Mouse (Mus musculus) lung, embryonic 15.5 days (tissue): ENCODE data around the gene Htr1a. TPM values are rescaled to one million over a fixed set of nuclear protein-coding genes. Genes with fewer than 3 reads are reported as not detected.

Experiments used
- polyA plus RNA-seq: library from polyadenylated mRNA; unstranded; fragments of >200 nt; fragmentation: Nextera tagmentation; extraction: Ambion mirVana; gene quantifications from 2 replicates; pipeline ENCODE4 v1.2.1, GENCODE M21; 2015

The Htr1a gene
- polyA plus RNA-seq, 1 experiment from 2014 or later: not detected

Other genes starting within 250 kb of the Htr1a start
- gene Rnf180, start 148.8 kb upstream of the Htr1a start, polyA plus RNA-seq: 3.9 and 4.0 TPM in 2 replicates